Mouse (Mus musculus) kidney, postnatal 14 days (tissue): Measurements from ENCODE around the gene Vti1a.

Source experiments
- DNase-seq: peaks from one replicate; pipeline ENCODE4 v3.0.0; 2022; ENCODE audit warnings: mixed read lengths

Gene Vti1a

DNA sequence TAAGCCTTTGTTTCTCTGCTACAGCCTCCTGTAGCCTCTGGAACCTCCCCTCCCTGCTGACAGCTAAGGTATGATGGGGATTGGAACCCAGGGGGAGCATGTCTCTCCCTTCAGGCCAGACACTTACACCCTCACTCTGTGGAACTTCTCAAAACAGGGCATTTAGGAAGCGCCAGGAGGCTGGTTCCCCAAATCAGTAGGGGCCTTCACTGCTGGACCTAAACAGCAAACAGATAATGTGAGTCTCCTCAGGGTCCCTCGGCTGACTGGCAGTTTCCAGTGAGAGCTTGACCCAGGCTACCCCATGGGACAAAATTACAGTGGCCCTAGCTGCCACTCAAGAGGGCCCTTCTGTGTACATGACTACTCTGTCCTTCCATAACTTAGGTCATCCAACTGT, 325.8 kb downstream of the Vti1a start:
- no peak for DNase-seq

- no peak for DNase-seq
Measured at GRCm38 (mm10) chr19:55642361-55642760, 326.3 kb downstream of the Vti1a start.

DNA sequence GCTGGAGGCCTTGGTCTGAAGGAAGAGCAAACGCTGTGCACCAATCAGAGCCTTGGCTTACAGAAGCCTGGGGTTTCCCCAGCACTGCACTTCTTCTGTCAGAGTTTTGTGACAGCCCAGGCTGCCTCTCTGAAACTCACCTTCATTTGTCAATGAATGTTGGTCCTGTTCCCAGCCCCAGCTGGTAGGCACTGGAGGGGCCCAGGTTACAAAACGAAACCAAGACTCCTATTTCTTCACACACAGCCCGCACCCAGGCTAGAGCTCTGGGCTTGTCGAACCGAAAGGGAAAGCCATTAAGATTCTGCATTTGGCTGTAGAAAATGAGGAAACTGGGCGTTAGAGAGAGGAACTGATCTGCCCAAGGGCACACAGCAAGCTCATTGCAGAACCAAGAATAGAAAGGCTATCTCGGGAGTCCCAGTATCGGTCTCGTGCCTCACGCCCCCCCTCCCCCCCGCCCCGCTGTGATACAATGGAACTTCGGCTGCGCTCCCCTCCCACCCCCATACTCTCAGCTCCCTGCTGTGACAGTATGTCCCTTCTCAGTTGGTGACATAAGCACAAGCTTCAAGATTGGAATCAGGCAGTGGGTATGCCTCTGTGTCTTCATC, 327.3 kb downstream of the Vti1a start:
- peak; percentile 58 for DNase-seq

GRCm38 (mm10) chr19:55643931-55644330, 327.8 kb downstream of the Vti1a start:
- no peak for DNase-seq

- DNase-seq, result no peak
Measured at GRCm38 (mm10) chr19:55649363-55649762, 333.3 kb downstream of the Vti1a start.

- DNase-seq, result no peak
Measured at GRCm38 (mm10) chr19:55651017-55651416, 334.9 kb downstream of the Vti1a start.

- DNase-seq, result no peak
Measured at GRCm38 (mm10) chr19:55652693-55653265, 336.7 kb downstream of the Vti1a start.

GRCm38 (mm10) chr19:55660165-55660564, 344.1 kb downstream of the Vti1a start:
- no peak for DNase-seq

DNA sequence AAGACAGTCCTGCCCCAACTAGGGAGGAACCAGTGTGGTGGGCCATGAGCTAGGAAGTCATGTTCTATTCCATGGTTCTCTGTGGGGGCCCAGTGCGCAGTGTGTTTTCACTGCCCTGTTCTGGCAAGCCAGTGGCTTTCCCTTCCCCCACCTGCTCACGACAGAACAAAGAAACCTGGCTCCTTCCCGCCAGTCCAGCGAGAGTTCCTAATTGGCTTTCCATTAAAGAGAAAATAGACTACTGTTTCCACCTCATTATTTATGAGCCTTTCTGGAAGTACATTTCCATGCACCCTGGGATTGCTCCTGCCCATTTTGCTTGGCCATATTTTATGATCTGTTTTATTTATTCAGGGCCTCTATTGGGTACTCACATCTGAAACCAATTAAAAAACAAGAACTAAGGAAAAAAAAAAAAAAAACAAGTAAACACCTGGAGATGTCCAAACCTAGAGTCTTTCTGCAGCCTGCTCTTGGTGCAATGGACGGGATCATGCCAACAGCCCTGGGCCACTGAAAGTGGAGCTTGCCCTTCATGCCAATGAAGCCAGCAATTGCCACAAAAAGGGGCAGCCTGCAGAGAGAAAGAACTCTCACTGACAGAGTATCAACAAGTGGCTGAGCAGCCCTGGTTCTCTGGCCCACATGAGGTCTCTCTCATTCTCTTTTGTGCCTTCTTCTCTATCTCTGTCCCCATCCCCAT, 346.6 kb downstream of the Vti1a start:
- DNase-seq, result no peak

DNA sequence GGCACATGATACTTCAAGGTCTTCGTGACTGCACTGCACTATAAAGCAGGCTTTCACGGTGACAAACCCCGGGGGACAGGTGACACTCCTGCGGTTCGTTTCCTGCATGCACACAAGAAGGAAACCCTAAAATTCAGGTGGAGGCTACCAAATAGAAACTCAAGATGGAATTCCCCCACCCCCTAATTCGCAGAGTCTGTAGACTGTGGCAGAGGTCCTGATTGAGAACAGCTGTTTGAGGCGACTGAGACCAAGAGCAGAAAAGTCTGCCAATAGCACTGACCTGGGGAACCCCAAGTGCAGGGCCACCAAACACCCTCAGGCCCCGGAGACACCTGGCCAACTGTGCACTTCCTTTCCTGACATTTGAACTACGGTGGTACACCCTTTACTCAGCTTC, 351.7 kb downstream of the Vti1a start:
- DNase-seq, result no peak

DNA sequence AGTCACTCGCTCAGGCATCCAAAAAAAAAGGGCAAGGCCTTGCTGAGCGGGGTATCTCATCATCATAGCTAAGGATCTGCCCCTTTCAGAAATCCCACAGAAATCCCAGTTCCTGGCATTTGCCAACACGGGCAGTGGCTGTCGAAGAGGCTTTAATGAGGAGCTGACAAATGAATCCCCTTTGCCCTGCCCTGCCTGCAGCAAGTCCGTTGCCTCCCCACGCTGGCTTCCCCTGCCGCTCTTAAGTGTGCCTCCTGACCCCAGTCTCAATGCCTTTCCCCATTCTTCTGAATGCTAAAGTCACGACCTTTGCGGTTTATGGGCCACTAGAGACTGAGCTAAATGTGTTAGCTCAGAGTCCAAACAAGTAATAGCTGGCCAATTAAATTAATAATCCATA, 352.8 kb downstream of the Vti1a start:
- DNase-seq, result no peak
